Mouse (Mus musculus) hematopoietic stem cell, adult 5-6 weeks (primary cell): ENCODE measurements at regions not wholly inside any gene's neighbourhood (a gene's known extent, or its start where the extent isn't known, plus 50 kb on each side); places are given as distances from the start of the nearest gene placed in this dataset.
"Not testable (repeated sequence)": the region's sequence is repeated elsewhere in the genome, so short reads cannot be mapped to it uniquely, and the experiment has no call there.

Source experiments
- ATAC-seq, 2 experiments: fragments of 125-278 bp in 1 of 2; replicated peaks in 1 of 2; 2 replicates each; pipeline ENCODE4 v1.8.0; 2016 to 2017; ENCODE audit warnings: inconsistent platforms in 2 of 2, mild to moderate bottlenecking in 2 of 2, moderate number of reproducible peaks in 2 of 2, low read depth in 1 of 2, moderate TSS enrichment in 1 of 2; ENCODE audit not compliant: low FRiP score in 2 of 2, poor library complexity in 2 of 2, severe bottlenecking in 2 of 2, insufficient read depth in 1 of 2, low TSS enrichment in 1 of 2

DNA sequence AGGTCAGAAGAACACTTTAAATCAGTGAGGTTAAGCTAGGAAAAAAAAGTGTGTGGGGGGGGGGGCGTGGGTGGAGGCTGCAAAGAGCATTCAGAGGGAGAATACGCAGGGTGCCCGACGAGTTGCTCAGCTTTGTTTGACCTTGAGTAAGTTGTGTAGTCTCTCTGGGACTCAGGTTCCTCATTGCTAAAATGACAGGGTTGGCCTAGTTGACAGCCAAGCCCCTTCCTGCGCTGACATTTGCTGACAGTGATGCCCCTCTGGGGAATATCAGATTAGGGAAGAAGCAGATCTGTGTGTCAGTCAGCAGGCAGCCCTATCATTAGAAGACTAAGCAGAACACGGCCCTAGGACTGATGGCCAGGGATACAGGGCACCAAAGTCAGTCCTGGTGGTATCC is 129.6 kb downstream of the Zfp36l1 start:
- ATAC-seq: peak in 1 of 2 experiments; percentile 32; a peak in 1 of 4 replicates

DNA sequence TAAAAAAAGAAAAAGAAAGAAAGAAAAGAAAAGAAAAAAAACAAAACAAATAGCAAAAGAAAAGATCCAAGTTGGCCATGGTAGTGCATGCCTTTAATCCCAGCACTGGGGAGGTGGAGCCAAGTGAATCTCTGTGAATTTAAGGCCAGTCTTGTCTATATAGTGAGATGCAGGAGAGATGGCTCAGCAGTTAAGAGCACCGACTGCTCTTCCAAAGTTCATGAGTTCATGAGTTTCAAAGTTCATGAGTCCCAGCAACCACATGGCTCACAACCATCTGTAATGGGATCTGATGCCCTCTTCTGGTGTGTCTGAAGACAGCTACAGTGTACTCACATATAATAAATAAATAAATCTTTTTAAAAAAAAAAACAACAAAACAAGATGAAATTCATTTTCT is 130.3 kb downstream of the Zfp36l1 start:
- ATAC-seq: not testable (repeated sequence)

DNA sequence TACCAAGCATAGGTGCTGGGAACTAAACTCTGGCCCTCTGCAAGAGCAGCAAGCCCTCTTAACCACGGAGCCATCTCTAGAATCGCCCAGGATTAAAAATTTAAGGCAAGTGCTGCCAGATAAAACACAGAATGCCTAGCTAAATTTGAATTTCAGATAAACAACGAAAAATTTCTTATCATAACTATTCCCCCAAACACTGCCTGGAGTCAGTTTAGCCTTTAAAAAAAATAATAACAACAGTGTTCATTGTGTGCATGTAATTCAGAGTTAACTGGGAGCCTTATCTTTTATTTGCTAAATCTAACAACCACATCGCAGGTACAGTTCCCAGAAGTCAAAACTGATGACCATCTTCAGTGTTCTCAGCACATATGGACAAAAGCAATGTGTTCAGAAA is 132.1 kb downstream of the Zfp36l1 start:
- no peak for ATAC-seq

DNA sequence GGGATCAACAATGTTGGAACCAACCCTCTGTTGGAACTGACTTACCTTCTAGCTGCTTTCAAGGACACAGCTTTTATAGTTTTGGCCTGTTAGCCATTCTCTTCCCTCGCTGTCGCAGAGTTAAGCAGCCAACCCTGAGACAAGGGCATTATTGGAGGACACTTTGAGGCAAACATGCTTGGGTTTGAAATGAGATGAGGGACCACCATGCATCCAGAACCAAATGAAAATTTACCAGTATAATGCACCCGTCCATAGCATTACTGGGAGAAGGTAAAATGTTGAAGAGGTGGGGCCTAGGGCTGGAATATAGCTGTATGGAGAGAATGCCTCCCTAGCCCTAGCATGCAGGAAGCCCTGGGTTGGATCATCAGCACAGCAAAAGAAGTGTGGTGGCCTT is 135.7 kb downstream of the Zfp36l1 start:
- ATAC-seq: no peak

DNA sequence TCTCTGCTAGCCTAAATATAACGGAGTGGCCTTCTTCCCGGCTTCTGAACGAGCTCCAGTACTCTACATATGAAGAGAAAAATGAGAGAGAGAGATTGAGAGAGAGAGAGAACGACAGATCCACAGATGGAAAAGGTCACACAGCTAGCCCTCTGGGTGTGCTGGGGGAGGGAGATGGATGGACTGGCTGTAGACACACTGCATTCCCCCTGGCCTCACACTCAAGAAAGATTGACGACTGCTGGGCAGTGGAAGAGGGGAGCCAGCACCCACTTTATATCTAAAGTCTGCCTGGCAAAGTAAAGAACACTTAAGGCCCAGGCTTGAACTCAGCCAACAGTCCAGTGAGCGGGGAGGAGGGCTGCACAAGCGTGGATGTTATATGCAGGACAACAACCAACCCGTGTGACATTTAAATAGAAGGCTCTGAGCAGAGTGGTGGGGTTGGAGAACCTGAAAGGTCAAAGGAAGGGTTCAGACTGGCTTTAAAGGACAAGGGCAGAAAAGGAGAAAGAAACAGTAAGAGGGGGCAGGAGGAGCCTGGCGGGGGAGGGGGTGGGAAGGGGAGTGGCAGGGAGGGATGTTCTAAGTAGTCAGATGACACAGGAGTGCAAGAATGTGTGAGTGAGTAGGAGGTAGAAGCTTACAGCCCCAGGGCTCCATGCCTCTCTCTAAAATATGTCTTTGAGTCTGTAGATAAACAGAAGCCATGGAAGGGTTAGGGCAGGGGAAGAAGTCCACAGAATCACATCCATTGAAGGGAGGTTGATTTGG is 137.2 kb downstream of the Zfp36l1 start:
- ATAC-seq: no peak

DNA sequence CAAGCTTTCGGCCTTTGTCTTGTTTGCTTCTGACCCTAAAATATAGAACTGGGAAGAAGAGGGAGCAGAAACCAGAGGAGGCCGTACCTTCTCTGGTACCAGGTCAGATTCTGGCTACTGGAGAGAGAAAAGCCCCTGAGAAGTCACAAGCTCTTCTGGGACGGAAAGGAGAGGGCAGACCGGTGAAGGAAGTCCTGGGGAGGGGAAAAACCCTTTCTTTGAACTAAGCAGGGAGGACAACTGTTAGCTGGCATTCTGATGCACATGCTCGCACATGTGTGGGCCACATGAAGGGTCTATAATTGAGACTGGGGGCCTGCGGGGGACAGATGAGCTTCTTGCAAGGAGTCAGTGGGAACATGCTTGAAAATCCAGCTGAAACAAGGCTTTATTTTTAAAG is 137.8 kb downstream of the Zfp36l1 start:
- ATAC-seq: no peak

DNA sequence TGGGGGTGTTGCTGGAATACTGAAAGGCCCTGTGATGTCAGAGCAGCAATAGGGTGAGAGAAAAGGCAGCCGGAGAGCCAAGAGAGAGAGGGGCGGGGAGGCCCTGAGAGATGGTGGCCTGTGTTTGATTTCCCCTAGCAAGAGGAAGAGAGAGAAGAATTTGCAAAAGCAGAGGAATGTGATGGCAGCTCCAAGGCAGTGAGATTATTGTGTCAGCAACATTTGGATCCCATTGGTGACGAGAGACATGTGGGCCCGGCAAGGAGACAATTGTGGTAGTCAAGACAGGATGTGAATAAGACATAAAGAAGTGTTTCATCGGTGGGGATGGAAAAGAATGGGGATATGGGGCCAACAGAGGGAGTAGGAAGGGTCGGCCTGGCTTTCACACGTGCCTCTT is 138.3 kb downstream of the Zfp36l1 start:
- ATAC-seq: no peak

DNA sequence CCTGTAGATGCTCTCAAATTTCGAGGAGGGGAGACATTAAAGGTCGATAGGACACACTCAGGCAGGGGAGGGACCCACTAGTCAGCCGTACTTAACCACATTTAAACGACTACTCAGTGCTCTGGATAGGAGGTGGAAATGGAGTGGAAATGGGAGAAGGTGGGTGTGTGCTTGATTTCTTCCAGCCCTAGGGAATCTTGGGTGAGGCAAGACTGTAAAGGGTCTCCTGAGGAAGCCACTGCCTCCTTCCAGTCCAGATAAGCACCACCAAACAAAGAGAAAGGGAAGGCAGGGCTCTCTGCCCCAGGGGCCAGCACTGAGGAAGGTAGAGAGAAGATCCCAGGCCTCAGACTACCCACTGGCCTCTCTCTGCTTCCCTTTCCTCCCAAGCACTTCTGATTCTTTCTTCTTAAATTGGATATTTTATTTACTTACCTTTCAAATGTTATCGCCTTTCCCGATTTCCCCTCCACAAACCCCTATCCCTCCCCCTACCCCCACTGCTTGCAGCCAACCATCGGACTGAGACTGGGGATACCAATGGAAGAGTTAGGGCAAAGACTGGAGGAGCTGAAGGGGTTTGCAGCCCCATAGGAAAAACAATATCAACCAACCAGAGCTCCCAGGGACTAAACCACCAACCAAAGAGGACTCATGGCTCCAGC is 139.1 kb downstream of the Zfp36l1 start:
- no peak for ATAC-seq

DNA sequence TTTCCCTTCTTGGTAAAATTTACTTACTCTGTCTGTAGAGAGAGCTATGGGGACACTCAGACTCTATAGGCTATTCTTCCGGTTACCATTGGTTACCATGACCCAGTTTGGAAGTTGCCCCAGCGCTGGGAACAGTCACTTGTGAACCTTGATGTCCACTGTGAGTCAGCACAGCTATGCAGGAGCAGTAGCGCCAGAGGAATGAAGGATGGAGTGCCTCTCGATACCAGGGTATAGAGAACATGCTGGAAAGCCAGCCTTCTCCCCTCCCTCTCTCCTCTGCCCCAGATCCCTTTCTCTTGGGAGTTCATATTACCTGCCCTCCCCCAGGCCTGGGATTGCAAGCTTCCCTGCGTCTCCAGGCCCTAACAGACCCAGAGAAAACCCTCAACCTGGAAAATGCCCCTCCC is 141.8 kb downstream of the Zfp36l1 start:
- no peak for ATAC-seq

DNA sequence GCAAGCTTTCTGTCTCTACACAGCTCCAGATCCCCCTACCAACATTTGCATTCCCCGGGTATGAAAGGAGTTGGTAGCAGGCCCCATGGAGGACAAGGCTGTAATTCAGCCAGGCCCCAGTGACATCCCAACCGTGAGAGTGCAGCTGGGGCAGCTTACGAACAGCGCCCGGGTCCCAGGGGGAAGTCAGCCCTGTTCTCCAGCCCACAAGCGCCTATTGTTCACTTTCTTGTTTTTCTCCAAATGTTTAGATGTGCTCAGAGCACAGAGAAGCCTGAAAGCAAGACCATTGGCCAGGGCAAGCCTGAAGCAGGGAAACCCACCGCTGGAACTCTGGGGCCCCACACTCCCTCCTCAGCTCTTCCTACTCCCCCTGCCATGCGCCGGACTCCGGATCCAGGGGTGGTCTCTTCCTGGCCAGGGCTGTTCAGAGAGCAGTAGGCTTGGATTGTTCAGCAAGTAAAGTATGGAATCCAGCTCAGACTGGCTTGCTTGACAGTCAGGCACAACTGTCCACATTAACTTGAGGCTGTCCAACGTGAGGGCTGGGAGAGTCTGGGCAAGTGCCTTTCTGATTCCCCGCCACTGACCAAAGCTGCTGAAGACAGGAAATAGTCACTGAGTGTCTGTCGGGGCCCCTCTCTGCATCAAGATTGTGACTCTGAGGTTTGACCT is 142.4 kb downstream of the Zfp36l1 start:
- 0 out of 4 replicates have a peak, but pooled peaks of 1 of the 2 experiments have one; percentile 20 for ATAC-seq

DNA sequence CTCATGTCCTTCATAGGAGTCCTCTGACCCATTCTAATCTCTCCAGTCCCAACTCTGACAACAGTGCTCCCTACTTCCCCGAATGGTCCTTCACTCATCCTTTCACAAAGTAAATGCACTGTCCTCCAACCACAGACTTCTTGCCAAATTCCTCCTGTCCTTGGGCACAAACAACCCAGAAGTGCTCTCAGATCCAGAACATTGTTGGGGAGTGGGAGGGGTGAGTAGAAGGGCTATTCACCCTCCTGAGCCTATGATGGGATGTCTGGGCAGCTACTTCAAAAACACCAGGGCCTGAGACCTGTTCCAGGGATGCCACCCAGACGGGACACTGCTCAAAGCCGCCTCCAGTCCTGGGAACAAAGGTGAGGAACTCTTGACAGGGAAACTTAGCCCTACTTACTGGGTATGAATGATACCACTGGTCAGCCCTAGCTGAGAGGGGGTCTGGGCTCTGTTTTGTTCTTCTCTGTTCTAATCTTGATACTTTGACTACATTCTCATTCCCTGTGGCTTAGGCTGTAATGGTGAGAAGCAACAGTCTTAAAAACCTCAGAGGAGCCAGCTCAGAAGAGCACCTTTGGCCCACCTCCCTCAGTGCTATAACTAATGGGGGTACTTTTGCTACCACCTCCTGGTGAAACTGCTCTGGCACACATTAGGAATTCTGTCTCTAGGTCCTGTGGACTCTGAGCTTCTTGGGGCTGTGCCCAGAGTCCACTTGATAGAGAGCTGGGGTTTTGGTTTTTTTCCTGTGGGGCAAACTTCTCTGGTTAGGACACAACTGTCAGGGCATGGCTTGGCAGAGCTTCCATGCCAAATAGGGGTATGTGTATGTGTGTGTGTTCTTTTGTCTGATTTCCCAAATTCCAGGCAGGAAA is 143.2 kb downstream of the Zfp36l1 start:
- 0 out of 4 replicates have a peak, but pooled peaks of 1 of the 2 experiments have one; percentile 19 for ATAC-seq

DNA sequence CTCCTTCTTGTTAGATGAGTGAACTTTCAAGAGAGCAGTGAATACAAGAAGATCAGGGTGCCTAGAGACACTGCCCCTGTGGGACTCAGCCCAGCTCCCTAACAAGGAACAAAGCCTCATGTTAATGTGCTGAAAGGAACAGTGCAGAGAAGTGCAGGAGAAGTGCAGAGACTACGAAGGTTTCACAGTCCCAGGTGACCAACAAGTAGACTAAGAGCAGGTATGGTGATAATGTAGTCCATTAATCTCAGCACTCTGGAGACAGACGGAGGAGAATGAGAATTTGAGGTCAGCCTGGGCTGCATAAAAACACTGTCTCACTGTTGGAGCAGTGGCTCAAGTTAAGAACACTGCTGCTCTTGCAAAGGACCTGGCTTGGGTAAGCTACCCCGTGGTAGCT is 144.1 kb downstream of the Zfp36l1 start:
- ATAC-seq: no peak

DNA sequence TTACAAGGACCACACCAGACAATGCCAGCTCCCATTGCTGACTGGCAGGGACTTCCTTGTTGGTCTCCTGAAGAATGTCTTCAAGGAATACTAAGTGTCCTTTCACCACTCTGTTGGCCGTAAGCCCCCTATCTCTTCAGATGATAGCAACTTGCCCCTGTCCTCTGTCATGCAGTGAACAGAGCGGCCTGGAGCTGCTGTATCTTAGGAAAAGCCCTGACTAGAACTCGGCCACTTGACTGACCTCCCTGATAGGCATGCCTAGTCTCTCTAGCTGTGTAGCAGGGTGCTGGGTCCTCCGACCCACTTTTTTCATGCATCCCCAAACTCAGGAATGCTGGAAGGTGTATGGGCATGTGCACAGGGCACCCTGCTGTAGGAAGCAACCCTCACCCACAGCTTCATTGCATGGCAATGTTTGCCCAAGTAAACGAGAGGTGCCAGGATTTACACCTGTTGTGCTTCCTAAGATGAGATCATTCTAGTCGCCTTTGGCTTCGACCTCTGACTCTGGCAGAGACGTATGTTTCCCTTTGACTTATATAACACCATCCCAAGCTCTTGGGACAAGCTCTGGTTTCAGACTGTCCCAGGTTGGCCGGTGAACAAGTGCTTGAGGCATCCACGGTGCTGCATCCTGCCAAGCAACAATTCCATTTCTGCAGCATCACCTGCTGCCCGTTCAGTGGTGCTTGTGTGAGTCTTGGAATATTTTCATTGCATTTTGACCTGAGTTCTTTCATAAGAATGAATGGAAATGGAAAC is 145.1 kb downstream of the Zfp36l1 start:
- no peak for ATAC-seq

DNA sequence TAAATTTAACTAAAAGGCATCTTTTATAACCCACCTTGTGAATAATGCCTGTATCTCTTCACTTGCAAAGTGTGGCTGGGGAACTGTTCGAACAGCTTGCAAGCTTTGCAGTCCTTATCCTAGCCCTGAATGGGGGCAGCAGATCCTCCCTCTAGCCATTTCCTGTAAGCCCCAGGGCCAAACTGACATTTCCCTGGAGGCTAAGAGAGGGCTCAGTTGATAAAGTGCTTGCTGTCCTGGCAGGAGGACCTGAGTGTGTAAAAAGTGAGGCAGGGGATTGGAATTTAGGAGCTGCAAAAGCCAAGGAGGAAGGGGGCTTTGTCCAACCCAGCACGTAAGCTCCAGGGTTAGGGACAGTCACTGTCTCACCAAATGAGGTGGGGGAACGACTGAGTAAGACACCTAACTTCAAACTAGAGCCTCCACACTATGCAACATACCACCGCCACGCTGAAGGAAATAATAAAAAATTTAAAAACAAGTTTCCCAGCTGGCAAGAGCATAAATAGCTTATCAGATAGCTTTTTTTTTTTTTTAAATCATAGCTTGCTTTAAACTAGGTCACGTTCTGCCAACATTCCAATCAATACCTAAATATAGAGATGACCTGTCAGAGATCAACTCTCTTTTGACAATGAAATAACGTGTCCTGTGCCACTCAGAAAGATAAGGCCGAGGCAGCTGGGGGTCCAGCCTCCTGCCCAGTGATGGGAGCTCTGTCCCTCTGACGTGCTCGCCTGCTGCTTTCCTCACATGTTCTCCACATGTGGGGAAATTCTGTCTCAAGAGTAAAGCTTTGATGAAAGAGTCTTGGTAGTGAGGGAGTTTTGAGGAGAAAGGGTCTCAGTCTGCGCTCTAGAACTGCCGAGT is 146.0 kb downstream of the Zfp36l1 start:
- ATAC-seq: no peak

DNA sequence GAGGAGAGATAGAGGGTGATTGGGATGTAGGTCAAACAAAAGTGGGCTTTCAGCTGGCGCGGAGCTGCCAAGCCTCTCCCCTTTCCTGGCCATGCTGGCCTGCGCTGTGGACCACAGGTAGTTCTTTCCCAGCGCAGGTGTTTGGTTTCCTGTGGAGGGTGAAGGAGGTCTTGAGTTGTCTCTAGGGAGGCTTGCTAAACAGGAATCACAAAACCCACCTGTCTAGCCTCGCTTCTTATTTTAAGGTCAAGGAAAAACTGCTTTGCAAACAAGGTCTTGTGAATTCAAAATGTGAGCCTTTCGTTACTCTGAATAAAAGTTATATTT is 146.6 kb downstream of the Zfp36l1 start:
- ATAC-seq: no peak
